Mouse (Mus musculus): Measurements from ENCODE around the gene St6galnac3. TPM values are rescaled to one million over a fixed set of nuclear protein-coding genes. Genes with fewer than 3 reads are reported as not detected.

The St6galnac3 gene
- total RNA-seq, 1 experiment from 2014 or later, result 6.8 TPM

DNA sequence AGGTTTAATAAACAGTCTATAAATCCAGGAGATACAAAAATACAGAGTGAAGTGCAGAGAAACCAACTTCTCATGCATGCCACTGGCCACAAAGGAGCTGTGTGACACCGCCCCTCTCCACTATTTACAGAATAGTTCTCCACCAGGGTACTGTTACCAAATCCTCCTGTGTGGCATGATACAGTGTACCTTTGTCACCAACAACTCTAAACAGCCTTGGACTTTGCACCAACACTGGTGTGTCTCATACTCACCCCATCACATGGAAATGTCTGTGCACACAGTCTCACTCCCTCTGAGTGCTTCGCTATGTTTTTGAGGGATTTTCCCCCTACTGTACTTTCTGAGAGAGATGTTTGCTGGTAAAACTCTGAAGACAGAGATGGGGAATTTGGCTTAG, 217.4 kb downstream of the St6galnac3 start:
- ATAC-seq (ENCODE audit: extremely low read depth, insufficient number of reproducible peaks, low FRiP score, poor library complexity, severe bottlenecking), result no peak

DNA sequence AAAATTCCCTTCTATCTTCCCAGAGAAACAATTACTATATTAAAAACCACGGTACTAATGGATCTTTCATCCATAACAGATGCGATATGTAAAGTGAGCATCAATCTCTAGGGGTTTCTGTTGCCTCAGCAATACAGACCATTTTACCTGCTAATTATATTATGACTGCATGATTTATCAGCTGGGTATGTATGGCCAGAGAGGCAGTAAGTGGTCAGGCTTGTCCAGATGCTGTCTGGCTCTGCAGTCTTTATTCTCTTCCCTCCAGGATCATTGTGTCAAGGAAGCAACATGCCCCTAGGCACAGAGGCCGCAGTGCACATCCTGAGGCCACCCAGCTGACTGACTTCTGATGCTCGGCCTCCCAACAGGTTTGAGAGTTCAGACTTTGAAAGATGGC, 222.5 kb downstream of the St6galnac3 start:
- ATAC-seq (ENCODE audit: extremely low read depth, insufficient number of reproducible peaks, low FRiP score, poor library complexity, severe bottlenecking), result no peak

DNA sequence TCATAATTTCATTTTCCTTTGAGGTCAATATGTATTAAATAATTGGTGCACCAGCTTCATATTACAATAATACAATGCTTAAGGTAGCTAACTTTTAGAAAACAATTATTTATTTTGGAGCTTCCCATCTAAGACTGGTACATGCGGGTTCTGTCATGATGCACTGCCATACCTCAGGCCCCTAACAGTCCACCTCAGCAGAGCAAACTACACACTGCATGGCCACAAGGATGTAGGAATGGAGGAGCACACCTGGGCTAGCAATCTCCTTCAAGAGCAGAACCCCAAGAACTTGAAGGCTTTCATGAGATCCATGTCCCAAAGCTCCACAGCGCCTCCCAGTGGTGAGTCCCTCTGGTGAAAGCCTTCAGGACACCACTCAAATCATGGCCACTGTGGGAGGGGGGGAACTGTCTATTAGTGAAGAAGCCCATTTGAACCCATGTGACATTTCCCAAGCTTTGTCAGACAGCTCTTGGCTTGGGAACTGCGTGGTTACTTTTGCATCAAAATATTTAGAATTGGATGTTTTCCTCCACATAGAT, 223.6 kb downstream of the St6galnac3 start:
- ATAC-seq (ENCODE audit: extremely low read depth, insufficient number of reproducible peaks, low FRiP score, poor library complexity, severe bottlenecking), result no peak

DNA sequence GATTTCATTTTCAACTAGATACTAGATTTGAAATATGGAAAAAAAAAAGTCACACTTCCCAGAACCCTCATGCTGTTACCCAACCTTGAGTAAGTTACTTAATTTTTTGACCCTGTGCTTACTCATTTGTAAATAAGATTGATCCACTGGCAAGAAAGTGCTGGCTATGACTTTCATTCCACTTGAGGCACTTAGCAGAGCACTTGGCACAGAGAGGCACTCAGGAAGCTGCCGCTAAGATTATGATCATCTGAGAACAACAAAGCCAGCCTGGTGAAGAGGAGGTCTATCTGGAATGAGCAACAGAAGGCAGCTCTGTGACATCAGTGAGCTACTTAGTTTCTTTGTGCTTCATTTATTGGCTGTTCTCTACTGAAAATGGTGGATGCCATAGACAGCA, 232.0 kb downstream of the St6galnac3 start:
- no peak for ATAC-seq (ENCODE audit: extremely low read depth, insufficient number of reproducible peaks, low FRiP score, poor library complexity, severe bottlenecking)

DNA sequence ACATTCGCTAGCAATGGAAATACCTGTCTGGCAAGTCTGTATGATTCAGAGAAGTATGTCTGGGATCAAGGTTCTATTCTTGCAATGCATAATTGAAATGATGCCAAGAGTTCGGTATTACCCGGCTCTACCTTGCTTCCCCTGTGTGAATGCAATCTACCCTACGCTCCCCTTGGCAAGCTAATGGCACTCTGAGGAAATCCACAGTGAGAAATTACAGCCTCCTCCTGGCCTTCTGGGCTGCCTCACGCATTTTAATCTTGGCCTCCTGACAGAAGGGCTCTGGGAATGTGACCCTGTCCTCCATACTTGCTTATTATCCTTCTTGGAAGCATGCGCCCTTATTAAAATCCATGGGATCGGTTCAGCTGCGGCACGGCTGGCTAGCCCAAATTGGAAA, 235.3 kb downstream of the St6galnac3 start:
- ATAC-seq (ENCODE audit: extremely low read depth, insufficient number of reproducible peaks, low FRiP score, poor library complexity, severe bottlenecking), result no peak

DNA sequence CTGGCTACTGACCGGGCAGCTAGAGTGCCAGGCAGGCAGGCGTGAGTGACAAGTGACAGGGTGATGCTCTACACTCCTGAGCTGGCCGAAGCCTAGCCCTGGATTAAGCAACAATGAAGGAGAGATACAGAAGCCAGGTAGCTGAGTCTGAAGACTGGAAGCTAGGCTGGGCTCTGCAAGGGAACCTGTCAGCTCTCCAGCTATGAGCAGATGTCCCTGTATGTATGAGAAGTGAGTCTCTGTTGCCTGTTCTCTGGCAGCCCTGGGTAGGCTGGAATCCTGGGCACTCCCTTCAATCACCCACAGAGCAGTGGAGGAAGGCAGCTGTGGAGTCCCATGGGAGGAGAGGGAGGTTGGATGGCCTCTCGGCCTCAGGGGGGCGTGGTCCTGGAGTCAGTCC, 236.0 kb downstream of the St6galnac3 start:
- no peak for ATAC-seq (ENCODE audit: extremely low read depth, insufficient number of reproducible peaks, low FRiP score, poor library complexity, severe bottlenecking)

DNA sequence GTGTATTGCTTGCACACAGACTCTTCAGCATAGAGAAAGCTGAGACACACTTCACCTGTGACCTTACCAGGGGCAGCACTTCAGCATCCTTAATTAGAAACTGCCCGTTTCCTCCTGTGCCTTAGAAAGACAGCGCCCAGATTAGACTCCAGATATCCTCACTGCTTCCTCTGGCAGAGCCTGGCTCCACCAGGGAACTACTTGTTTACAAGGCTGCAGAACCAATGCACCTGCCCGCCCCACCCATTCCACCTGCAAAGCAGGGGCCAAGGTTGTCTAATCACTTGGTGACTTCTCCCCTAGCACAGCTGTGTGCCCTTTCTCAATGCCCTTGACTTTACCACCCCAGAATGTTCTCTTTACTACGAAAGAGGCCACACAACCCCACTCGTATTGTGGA, 239.8 kb downstream of the St6galnac3 start:
- ATAC-seq (ENCODE audit: extremely low read depth, insufficient number of reproducible peaks, low FRiP score, poor library complexity, severe bottlenecking), result no peak

DNA sequence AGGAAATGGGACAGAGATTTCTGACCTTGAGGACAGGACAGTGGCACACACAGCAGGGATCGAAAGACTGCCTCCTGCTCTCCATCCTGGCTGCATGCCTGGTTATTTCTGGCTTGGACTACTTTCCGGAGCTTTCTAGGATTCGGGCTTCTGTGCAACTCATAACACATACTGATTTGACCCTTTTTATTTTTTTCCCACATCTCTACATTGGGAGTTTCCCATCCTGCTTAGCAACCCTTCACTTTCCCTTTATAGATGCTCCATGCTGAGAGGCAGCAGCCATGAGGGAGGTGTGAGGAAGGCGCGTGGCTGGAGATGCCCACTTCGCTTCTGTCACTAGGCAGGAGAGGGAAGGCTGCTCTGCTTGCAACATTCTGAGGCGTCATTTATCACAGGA, 240.3 kb downstream of the St6galnac3 start:
- ATAC-seq (ENCODE audit: extremely low read depth, insufficient number of reproducible peaks, low FRiP score, poor library complexity, severe bottlenecking), result no peak

DNA sequence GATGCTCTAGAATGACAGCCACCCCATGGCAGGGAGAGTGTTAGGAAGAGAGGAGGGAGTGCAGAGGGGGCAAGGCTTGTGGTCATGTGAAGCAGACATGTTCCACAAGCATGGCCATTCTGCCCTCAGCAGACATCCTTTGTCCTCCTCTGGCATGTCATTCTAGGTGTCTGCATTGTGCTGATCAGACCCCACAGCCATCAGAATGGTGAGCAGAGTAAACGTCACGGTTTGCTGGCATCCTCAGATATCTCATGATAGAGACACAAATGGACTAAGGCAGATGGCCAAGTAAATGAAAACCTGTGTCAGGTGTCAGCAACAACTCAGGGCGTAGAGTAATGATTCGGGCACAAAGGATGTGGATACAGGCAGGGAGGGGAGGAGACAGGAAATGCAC, 241.3 kb downstream of the St6galnac3 start:
- no peak for ATAC-seq (ENCODE audit: extremely low read depth, insufficient number of reproducible peaks, low FRiP score, poor library complexity, severe bottlenecking)

DNA sequence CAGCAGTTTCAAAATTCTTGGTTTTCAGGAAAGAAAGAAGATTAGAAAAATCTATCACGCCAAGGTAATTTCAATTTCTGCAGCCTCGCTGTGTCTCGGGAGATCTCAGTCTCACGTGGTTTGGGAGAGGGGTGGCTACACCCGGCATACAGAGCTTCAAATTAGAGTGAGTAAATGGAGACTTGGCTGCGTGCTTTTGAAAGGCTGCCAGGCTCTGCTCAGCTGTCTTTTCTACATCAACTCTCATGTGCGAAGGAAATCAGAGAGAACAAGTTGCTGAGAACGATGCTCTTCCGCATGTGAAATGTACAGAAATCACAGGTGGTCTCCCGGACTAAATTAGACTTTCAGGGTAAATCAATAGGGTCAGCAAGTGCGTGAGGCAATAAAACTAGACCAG, 242.9 kb downstream of the St6galnac3 start:
- no peak for ATAC-seq (ENCODE audit: extremely low read depth, insufficient number of reproducible peaks, low FRiP score, poor library complexity, severe bottlenecking)

DNA sequence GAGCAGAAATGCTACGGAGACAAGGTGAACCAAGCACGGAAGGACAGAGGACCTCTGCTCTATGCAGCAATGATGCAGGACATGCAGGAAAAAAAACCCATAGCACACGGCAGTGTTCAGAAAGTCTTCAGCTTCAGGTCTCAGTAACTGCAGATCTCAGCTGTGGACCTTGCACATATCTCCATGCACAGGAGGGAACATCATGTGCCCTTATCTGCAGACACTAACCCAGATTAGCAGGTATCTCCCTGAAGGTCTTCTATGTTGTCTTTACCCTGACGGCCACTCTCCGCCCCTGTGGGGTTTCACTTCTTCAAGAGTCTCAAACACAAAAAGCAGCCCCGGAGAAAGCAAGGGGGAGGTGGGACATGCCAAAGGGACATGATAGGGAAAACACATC, 244.0 kb downstream of the St6galnac3 start:
- no peak for ATAC-seq (ENCODE audit: extremely low read depth, insufficient number of reproducible peaks, low FRiP score, poor library complexity, severe bottlenecking)

DNA sequence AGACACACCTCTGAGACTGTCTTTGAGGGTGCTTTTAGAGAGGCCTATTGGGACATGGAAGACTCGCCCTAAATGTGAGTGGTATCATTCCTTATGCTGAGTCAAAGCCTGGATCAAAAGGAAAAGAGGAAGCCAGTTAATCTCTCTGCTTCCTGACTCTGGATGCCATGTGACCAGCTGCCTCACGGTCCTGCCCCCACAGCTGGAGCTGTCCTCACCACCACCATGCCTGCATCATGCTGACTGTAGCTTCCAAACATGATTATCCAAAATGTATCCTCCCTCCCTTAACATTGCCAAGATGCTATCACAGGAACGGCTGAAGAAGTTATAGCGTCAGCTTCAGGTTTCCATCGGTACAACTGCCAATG, 244.4 kb downstream of the St6galnac3 start:
- no peak for ATAC-seq (ENCODE audit: extremely low read depth, insufficient number of reproducible peaks, low FRiP score, poor library complexity, severe bottlenecking)

DNA sequence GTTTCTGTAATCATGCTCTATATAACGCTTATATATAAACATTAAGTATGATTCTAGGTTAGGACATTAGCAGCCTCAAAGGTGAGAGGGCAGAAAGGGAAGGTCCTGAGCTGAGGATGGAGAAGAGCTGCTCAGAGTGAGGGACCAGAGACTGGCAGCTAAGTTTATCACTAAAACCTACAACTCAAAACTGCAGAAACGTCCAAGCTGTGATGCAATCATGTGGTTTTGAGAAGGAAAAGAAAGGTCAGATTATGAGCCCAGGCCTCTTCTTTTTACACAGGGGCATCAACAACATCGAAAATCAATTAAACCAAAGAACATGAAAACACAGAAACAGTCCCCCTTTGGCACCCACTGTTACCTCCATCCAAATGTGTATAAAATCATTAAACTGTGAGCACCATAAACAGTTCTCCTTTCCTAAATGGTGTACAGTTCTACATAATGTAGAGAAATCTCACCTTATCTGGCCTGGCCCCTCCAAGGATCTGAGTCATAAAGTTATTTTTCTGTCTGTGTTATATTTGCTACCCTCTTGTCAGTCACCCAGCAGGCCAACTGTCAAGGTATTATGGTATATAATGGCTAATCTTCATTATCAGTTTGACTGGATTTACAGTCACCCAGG, 244.9 kb downstream of the St6galnac3 start:
- no peak for ATAC-seq (ENCODE audit: extremely low read depth, insufficient number of reproducible peaks, low FRiP score, poor library complexity, severe bottlenecking)

DNA sequence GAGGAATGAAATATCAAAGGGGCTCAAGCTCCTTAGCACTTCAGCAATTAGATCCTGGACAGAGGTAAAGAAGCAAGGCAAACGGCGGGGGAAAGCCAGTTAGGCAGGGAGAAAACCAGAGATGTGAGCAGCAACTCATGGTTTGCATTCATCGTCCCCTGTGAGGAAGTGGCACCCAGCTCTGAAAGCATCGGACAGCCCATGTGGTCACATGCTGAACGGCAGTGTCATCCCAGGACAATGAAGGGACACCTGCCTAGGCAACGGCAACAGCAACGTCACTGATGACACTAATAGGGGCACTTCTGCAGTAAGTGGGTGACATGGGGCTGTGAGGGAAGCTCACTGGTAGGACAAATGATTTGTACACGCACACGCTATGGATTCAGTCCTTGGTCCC, 249.1 kb downstream of the St6galnac3 start:
- no peak for ATAC-seq (ENCODE audit: extremely low read depth, insufficient number of reproducible peaks, low FRiP score, poor library complexity, severe bottlenecking)

DNA sequence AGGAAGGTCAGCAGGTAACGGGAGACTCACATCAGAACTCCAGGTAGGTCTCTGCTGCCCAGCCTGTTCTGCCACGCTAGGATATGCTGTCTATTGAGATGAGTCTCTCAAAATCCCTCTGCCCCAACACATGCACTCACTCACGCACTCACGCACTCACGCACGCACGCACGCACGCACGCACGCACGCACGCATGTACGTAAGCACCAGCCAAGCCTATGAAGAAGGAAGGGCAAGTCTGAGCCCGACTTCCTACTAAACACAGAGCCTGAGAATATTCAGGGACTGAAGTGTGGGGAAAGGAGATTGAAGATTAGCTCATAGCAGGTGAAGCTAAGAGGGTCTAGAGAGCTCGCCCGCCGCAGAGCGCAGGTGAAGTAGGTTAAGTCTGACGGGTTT, 249.5 kb downstream of the St6galnac3 start:
- ATAC-seq (ENCODE audit: extremely low read depth, insufficient number of reproducible peaks, low FRiP score, poor library complexity, severe bottlenecking), result no peak

DNA sequence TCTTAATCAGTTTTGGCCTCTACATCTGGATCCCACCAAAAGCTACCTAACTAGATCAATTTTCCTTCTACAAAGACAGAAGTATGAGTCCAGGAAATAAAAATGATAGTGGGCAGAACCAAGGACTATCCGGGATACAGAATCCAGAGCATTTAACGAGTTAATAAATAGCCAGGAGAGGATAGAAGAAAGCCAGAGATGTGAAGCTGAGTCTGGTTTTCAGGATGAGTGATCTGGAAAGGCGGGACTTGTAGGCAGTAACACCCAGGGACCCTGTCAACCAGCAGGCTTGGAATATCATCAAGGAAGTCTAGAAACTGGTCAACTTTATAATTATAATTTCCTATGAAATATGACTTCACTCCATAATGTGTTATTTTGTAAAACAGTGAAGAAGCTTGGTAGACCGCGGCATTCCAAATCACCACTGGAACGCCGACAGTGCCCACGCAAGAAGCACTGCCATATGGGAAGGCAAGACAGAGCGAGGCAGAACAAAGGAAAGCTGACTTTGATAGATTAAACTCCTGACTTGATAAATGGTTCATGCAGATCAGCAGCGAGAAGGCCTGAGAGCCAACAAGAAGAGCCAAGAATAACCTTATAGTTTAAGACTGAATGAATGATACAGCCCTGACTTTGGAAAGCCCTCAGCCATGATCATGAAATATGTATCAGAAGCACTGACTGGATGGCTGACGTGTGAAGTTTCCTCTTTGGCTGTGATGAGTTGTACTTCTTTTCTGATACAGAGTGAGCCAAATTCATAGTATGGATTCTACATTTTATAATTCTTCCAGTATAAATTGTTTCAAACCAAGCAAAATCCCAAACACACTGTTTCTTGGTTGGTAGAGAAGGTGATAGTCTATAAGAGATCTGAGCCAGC, 252.1 kb downstream of the St6galnac3 start:
- ATAC-seq (ENCODE audit: extremely low read depth, insufficient number of reproducible peaks, low FRiP score, poor library complexity, severe bottlenecking), result no peak

DNA sequence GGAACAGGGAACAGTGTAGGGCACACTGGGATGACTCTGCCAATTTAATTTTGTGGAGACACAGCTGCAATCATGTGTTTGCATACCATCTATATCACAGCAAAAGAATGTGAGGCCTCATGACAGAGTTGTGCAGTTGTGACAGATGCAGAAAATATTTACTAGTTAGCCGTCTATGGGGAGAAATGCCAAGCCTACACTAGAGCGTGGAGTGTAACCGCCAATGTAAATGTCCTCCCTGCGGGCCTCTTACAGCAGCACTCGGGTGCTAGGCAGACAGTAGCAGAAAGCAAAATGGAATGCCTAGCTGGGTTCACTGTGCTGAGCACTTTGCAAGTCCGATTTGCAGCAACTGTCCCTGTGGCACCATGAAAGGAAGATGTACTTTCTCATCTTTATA, 261.1 kb downstream of the St6galnac3 start:
- no peak for ATAC-seq (ENCODE audit: extremely low read depth, insufficient number of reproducible peaks, low FRiP score, poor library complexity, severe bottlenecking)

DNA sequence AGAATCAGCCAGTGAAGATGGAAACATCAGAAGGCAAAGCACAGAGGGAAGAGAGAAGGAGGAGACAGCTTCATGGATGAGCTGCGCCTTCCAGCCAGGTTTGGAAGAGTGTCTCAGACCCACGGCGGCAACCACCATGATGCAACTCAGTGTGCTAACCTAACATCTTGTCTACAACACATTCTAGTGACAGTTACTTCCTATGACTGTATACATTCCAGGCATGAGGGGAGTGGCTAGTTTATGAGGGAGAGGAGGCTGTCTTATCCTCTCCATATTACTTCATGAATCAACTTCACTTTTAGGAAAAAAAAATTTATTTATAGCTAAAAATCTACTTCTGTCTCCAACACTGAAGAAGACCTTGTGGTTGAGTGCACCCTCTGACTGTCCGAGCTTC, 264.8 kb downstream of the St6galnac3 start:
- no peak for ATAC-seq (ENCODE audit: extremely low read depth, insufficient number of reproducible peaks, low FRiP score, poor library complexity, severe bottlenecking)

DNA sequence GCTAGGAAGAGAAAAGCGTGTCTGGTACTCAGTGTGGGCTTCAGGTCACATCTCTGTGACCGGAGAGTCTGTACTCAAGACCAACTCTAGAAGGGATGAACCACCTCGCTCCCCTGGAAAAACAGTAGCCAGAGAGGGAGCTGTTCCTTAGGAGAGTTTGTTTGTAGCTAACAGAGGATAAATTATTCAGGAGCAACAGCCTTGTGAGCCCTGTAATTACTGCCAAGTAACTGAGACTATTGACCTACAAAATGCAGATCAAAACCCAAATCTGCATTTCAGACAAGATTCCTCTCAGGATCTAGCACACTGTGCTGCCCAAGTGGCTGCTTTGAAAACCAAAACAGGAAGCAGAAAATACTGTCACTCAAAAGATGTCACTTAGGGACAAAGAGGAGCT, 266.4 kb downstream of the St6galnac3 start:
- ATAC-seq (ENCODE audit: extremely low read depth, insufficient number of reproducible peaks, low FRiP score, poor library complexity, severe bottlenecking), result no peak

DNA sequence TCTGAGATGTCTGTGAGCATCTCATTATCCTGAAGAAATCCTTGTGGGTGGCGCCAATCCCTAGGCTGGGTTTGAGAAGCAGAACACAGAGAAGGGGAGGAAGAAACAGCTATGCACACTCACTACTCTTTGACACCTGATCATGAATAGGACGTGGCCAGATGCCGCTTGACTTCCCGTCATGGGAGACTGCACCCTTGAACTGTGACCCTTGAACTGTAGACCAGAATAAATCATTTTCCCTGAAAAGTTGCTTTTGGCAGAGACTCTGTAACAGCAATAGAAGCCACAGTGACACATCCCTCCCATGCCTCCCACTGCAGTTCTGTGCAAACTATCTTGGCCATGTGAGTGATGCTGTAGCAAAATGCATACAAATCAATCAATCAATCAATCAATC, 267.3 kb downstream of the St6galnac3 start:
- no peak for ATAC-seq (ENCODE audit: extremely low read depth, insufficient number of reproducible peaks, low FRiP score, poor library complexity, severe bottlenecking)
